Mouse (Mus musculus) spleen, adult 2 months (tissue): ENCODE measurements around the gene Ecel1.

Experiments used
- CTCF ChIP-seq: fragments of 200-500 bp; IDR thresholded peaks from 2 replicates; pipeline ENCODE4 v1.5.1; 2011; ENCODE audit warnings: mild to moderate bottlenecking, inconsistent platforms; ENCODE audit not compliant: insufficient read depth, insufficient read length, insufficient replicate concordance; ENCODE audit errors: extremely low read depth
- POLR2A ChIP-seq: fragments of 200-500 bp; IDR thresholded peaks from 2 replicates; pipeline ENCODE4 v1.6.1; 2011; ENCODE audit warnings: low read depth, low read length, inconsistent platforms

GRCm38 (mm10) chr1:87143141-87143540 lies 13.2 kb downstream of the Ecel1 start:
- TF ChIP-seq CTCF (no peak), POLR2A (no peak)
